In genomic region chr1:92791070-92791831, GRCm38 (mm10) we compare ENCODE assay signal across 8 mouse cellular contexts. TPM values are rescaled to one million over a fixed set of nuclear protein-coding genes. Genes with fewer than 3 reads are reported as not detected.
DNase-seq lines count a peak whose midpoint lies in the region; ATAC-seq and TF ChIP-seq lines count a peak whose summit lies in the region.

No protein-coding gene starts in this region.

- H3K27ac ChIP-seq in ES-E14 (ENCODE audit: insufficient read depth, low read depth, low read length, poor library complexity, severe bottlenecking): no peak overlapping the region
- H3K27ac ChIP-seq in embryonic facial prominence, embryonic 11.5 days (replicated peaks; ENCODE audit: low read depth, low read length): peak overlapping the region; percentile 86
- H3K27ac ChIP-seq in lung, postnatal 0 days (ENCODE audit: low read length): no peak overlapping the region

- peaks cover 0 to 4% of the 10 kb centered on the region in 2 experiments; a peak in 1 of 4 replicates for H3K4me1 ChIP-seq in ES-E14 (ENCODE audit: control insufficient read depth in 2 of 2, insufficient read depth in 2 of 2, low read length in 2 of 2, poor library complexity in 1 of 2)
- no peaks in the 10 kb centered on the region for H3K4me1 ChIP-seq in embryonic facial prominence, embryonic 11.5 days (ENCODE audit: control insufficient read depth, insufficient read depth, low read length)
- peaks cover 3% of the 10 kb centered on the region; the same call in 1 of the 2 replicates for H3K4me1 ChIP-seq in lung, postnatal 0 days (ENCODE audit: insufficient read depth, low read depth, low read length)

- ATAC-seq in embryonic facial prominence, embryonic 11.5 days (replicated peaks; ENCODE audit: insufficient number of reproducible peaks, low FRiP score, low TSS enrichment, low read depth): peak; percentile 87
- ATAC-seq in lung, postnatal 0 days: peak; percentile 76

- no peak for TF ChIP-seq CTCF in lung, postnatal 0 days (IDR thresholded peaks at IDR 0.05)

- peak overlapping the region; percentile 26; the same call in 1 of the 2 replicates for H3K4me2 ChIP-seq in embryonic facial prominence, embryonic 11.5 days (ENCODE audit: low read depth, low read length)
- H3K4me2 ChIP-seq in lung, postnatal 0 days (replicated peaks; ENCODE audit: low read depth, low read length): peak overlapping the region; percentile 20; the same call in 1 of the 2 replicates

- no peaks in the 10 kb centered on the region for H3K9me3 ChIP-seq in ES-E14 (ENCODE audit: control insufficient read depth, insufficient read depth, low read depth, low read length)
- H3K9me3 ChIP-seq in embryonic facial prominence, embryonic 11.5 days (replicated peaks; ENCODE audit: control insufficient read depth, low read length): no peaks in the 10 kb centered on the region
- no peaks in the 10 kb centered on the region for H3K9me3 ChIP-seq in lung, postnatal 0 days (ENCODE audit: low read length)

- intact Hi-C loops in heart, postnatal 36 days (cut with DNase I): no loop called here
- intact Hi-C loops in left cerebral cortex, postnatal 25 days (cut with DNase I): no loop called here

- H3K27me3 ChIP-seq in embryonic facial prominence, embryonic 11.5 days (ENCODE audit: control insufficient read depth, insufficient read depth, low read length): no peaks in the 10 kb centered on the region; the same call in 1 of the 2 replicates
- H3K27me3 ChIP-seq in lung, postnatal 0 days (replicated peaks; ENCODE audit: insufficient read depth, low read length): no peaks in the 10 kb centered on the region

- peak; percentile 53 for DNase-seq in ES-E14 (ENCODE audit: low read depth, low spot score)
- peak; percentile 93 for DNase-seq in embryonic facial prominence, embryonic 11.5 days (ENCODE audit: low spot score)
- peak; percentile 33 to 40 for DNase-seq in heart, postnatal 36 days
- peak; percentile 78 for DNase-seq in lung, postnatal 0 days (ENCODE audit: low spot score)
- DNase-seq in yolk sac, embryonic 10.5 days (ENCODE audit: low spot score): peak; percentile 57
- no peak for DNase-seq in thymus, postnatal 10 days (ENCODE audit: low spot score in 2 of 2)
- DNase-seq in urinary bladder, postnatal 10 days (ENCODE audit: low spot score): no peak
- DNase-seq in left cerebral cortex, postnatal 25 days (ENCODE audit: low spot score in 2 of 2): no peak

- 2% methylated on average over 10 of the region's 10 CpGs for WGBS in embryonic facial prominence, embryonic 11.5 days
- WGBS in lung, postnatal 0 days: 7% methylated on average over 10 of the region's 10 CpGs

- H3K4me3 ChIP-seq in ES-E14 (ENCODE audit: insufficient read depth in 1 of 2, low read depth in 1 of 2, low read length in 2 of 2, poor library complexity in 1 of 2, severe bottlenecking in 1 of 2): peak overlapping the region in 1 of 2 experiments; percentile 53; a peak in 1 of 4 replicates
- H3K4me3 ChIP-seq in embryonic facial prominence, embryonic 11.5 days (ENCODE audit: low read depth, low read length): no peak overlapping the region
- H3K4me3 ChIP-seq in lung, postnatal 0 days (ENCODE audit: low read depth, low read length): no peak overlapping the region

- no peak overlapping the region for H3K9ac ChIP-seq in ES-E14 (ENCODE audit: insufficient read depth, low read depth, low read length, poor library complexity, severe bottlenecking)
- H3K9ac ChIP-seq in embryonic facial prominence, embryonic 11.5 days (replicated peaks; ENCODE audit: low read length): peak overlapping the region; percentile 54
- H3K9ac ChIP-seq in lung, postnatal 0 days (replicated peaks; ENCODE audit: low read depth): no peak overlapping the region

- in situ Hi-C loops in ES-E14 (cut with MboI; ENCODE audit: low sequenced_read_pairs in 2 of 2, unreplicated experiment in 2 of 2): no loop called here

- no peaks in the 10 kb centered on the region for H3K36me3 ChIP-seq in ES-E14 (ENCODE audit: control insufficient read depth, insufficient read depth, low read length, poor library complexity, severe bottlenecking)
- no peaks in the 10 kb centered on the region for H3K36me3 ChIP-seq in embryonic facial prominence, embryonic 11.5 days (replicated peaks; ENCODE audit: control insufficient read depth, insufficient read depth, low read depth, low read length)
- no peaks in the 10 kb centered on the region for H3K36me3 ChIP-seq in lung, postnatal 0 days (ENCODE audit: insufficient read depth, low read length)

- no peak for TF ChIP-seq EP300 in lung, postnatal 0 days (IDR thresholded peaks at IDR 0.05)

TF ChIP-seq in ES-E14, 5 proteins besides CTCF, POLR2A, EP300 and RAD21:
- TF ChIP-seq CHD2 (IDR thresholded peaks at IDR 0.05; ENCODE audit: low read depth, low read length) (no peak), ZC3H11A (IDR thresholded peaks at IDR 0.05; ENCODE audit: borderline replicate concordance, low read depth, low read length) (no peak), HCFC1 (IDR thresholded peaks at IDR 0.05; ENCODE audit: borderline replicate concordance, insufficient read depth, low read length) (no peak), ZNF384 (IDR thresholded peaks at IDR 0.05; ENCODE audit: low read depth, low read length) (no peak), MAFK (IDR thresholded peaks at IDR 0.05; ENCODE audit: insufficient read depth, low read depth, low read length) (no peak)
TF ChIP-seq in ES-E14: peak in this region for 0.

RNA-seq across cellular contexts. Expression of gene Gpc1, which starts 40.2 kb away (rescaled TPM):
- total RNA-seq in ES-E14 (2012; rRNA removed): 38.0 and 49.9 TPM in 2 replicates
- 37.7 and 41.9 TPM in 2 replicates for polyA plus RNA-seq in embryonic facial prominence, embryonic 11.5 days (2014; fragmentation: Nextera tagmentation; extraction: Ambion mirVana)
- total RNA-seq in heart, postnatal 36 days (2021): 100 to 1,000 TPM; 425 to 453 TPM
- polyA plus RNA-seq in lung, postnatal 0 days (2015; fragmentation: Nextera tagmentation; extraction: Ambion mirVana): 11.0 and 12.5 TPM in 2 replicates
- 10 to 100 TPM; 73.8 to 81.8 TPM for total RNA-seq in left cerebral cortex, postnatal 25 days (2021)

Comparison
In these comparisons a context has a peak if more than half of its experiments do, and no peak if none do; other contexts are left out.
1. DNase-seq: peak in ES-E14 (single experiment), embryonic facial prominence, embryonic 11.5 days (single experiment), heart, postnatal 36 days (2 of 2), lung, postnatal 0 days (single experiment) and yolk sac, embryonic 10.5 days (single experiment); none in thymus, postnatal 10 days (0 of 2), urinary bladder, postnatal 10 days (single experiment) and left cerebral cortex, postnatal 25 days (0 of 2).